Comparison of ENCODE assay signal across 12 mouse cellular contexts in the genomic region with DNA sequence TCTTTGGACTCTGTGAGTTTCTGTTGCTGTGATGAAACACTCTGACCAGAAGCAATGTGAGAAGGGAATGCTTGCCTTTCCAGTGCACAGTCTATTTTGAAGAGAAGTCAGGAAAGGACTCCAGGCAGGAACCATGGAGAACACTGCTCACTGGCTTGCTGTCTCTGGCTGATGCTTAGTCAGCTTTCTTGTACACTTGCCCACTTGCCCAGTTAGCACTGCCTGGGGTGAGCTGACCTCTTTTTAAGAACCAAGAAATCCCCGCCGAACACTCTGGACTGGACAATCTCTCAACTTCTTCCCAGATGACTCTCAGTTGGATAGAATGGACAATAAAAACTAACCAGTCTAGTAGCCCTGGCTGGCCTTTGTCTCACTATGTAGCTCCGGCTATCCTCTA.
"Had no signal": no experiment of that assay in that cellular context is flagged by ENCODE, and none has a peak within 500 bp of the region (broad histone marks: within the 10 kb centered on the region; RNA-seq: fewer than 3 reads in every experiment).

No protein-coding gene starts in this region.

- H3K9me3 ChIP-seq: liver, embryonic 13.5 days; lung, embryonic 15.5 days; midbrain, embryonic 13.5 days had no signal

- H3K36me3 ChIP-seq: limb, embryonic 12.5 days; liver, embryonic 13.5 days; lung, embryonic 15.5 days; midbrain, embryonic 13.5 days had no signal

- H3K4me3 ChIP-seq: layer of hippocampus, adult 2 months; limb, embryonic 12.5 days; liver, embryonic 13.5 days; lung, embryonic 15.5 days; midbrain, embryonic 13.5 days had no signal

- DNase-seq: kidney, postnatal 10 days; kidney, postnatal 4 days; liver; liver, embryonic 13.5 days; liver, postnatal 0 days; right cerebral cortex, adult 18-20 months; right cerebral cortex, postnatal 25 days; thymus, postnatal 4 days had no signal

- H3K27me3 ChIP-seq: limb, embryonic 12.5 days; liver, embryonic 13.5 days; lung, embryonic 15.5 days; midbrain, embryonic 13.5 days had no signal

- H3K4me1 ChIP-seq: limb, embryonic 12.5 days; liver, embryonic 13.5 days; midbrain, embryonic 13.5 days had no signal

- H3K27ac ChIP-seq: layer of hippocampus, adult 2 months; limb, embryonic 12.5 days; liver, embryonic 13.5 days; lung, embryonic 15.5 days; midbrain, embryonic 13.5 days had no signal
